Mouse (Mus musculus) macrophage (primary cell): ENCODE results near the gene Olfr160. TPM values are rescaled to one million over a fixed set of nuclear protein-coding genes. Genes with fewer than 3 reads are reported as not detected.

Experiments
- H3K27ac ChIP-seq: fragments of 350-480 bp; formaldehyde crosslinking; 2 replicates; pipeline ENCODE4 v1.9.0; 2021
- H3K36me3 ChIP-seq: fragments of 350-480 bp; formaldehyde crosslinking; 2 replicates; pipeline ENCODE4 v1.9.0; 2021; ENCODE audit errors: inconsistent target
- H3K4me3 ChIP-seq: fragments of 350-480 bp; formaldehyde crosslinking; 2 replicates; pipeline ENCODE4 v1.9.0; 2021; ENCODE audit errors: inconsistent target
- H3K79me2 ChIP-seq: fragments of 350-480 bp; formaldehyde crosslinking; 2 replicates; pipeline ENCODE4 v1.9.0; 2021; ENCODE audit errors: inconsistent target
- WGBS: methylation state at CpG from one replicate; pipeline ENCODE4 v1.1.7; 2026; ENCODE audit warnings: inconsistent platforms; ENCODE audit not compliant: missing documents; 5-methylcytosine and 5-hydroxymethylcytosine counted together
- polyA plus RNA-seq: library from polyadenylated mRNA; stranded (reverse); fragments of 250-400 nt; gene quantifications from 3 replicates; pipeline ENCODE4 v1.2.4, GENCODE M21; 2018; ENCODE audit warnings: inconsistent platforms
- total RNA-seq, 78 experiments: library from RNA; depleted of rRNA; stranded (reverse); fragments of 250-400 nt; gene quantifications; 1 replicate in 9 of 78; 2 replicates in 24 of 78; 3 replicates in 43 of 78; 4 replicates in 2 of 78; pipeline ENCODE4 v1.2.4; 2018; ENCODE audit warnings: inconsistent platforms in 56 of 78

The Olfr160 gene
- not detected for total RNA-seq (2018; cell fraction: chromatin; rRNA removed)
- total RNA-seq (2018; cell fraction: cytosol; rRNA removed), result not detected
- not detected for total RNA-seq (2018; cell fraction: nucleus; rRNA removed)
- polyA plus RNA-seq, result not detected in 3 replicates

- Histone ChIP-seq H3K79me2 (no peaks in the 10 kb centered on the region), H3K4me3 (no peak within 1 kb of the TSS), H3K36me3 (no peaks in the 10 kb centered on the region), H3K27ac (no peak within 1 kb of the TSS)
- 91% methylated on average over 1 of the region's 1 CpGs for WGBS
Measured at GRCm38 (mm10) chr9:37716150-37716549, at the start of gene Olfr160. Gene Olfr160, minus strand, starts transcription at chr9:37716250.

DNA sequence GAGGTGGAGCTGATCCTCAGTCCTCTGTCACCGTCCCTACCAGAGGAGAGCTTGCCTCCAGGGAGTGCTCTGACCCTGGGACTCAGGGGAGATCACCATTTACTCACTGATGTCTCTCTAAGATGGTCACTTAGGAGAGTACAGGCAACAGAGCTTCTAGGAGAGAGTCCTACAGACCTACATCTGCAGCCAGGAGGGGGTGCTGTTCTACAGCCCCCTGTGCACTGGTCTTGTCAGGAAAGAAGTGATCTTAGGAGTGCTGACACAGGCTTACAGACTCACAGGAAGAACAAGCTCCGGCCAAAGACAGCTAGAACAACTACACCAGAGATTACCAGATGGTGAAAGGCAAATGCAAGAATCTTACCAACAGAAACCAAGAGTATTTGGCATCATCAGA lies 46.5 kb upstream of the Olfr160 start:
- Histone ChIP-seq H3K27ac (no peak overlapping the region), H3K36me3 (no peaks in the 10 kb centered on the region), H3K79me2 (no peaks in the 10 kb centered on the region), H3K4me3 (no peak overlapping the region)
- WGBS, result 50% methylated on average over 2 of the region's 2 CpGs

- WGBS, result 88% methylated on average over 2 of the region's 2 CpGs
- Histone ChIP-seq H3K36me3 (no peaks in the 10 kb centered on the region), H3K79me2 (no peaks in the 10 kb centered on the region), H3K27ac (no peak overlapping the region), H3K4me3 (no peak overlapping the region)
Measured at GRCm38 (mm10) chr9:37761728-37762127, 45.7 kb upstream of the Olfr160 start.

- H3K27ac ChIP-seq, result no peak overlapping the region
- no peak overlapping the region for H3K4me3 ChIP-seq
- WGBS, result 89% methylated on average over 3 of the region's 4 CpGs
- no peaks in the 10 kb centered on the region for H3K36me3 ChIP-seq
- H3K79me2 ChIP-seq, result no peaks in the 10 kb centered on the region
Measured at GRCm38 (mm10) chr9:37752006-37752405, 36.0 kb upstream of the Olfr160 start.

GRCm38 (mm10) chr9:37751467-37751866 lies 35.4 kb upstream of the Olfr160 start:
- H3K36me3 ChIP-seq, result no peaks in the 10 kb centered on the region
- H3K79me2 ChIP-seq, result no peaks in the 10 kb centered on the region
- H3K27ac ChIP-seq, result no peak overlapping the region
- 85% methylated on average over 2 of the region's 2 CpGs for WGBS
- no peak overlapping the region for H3K4me3 ChIP-seq

DNA sequence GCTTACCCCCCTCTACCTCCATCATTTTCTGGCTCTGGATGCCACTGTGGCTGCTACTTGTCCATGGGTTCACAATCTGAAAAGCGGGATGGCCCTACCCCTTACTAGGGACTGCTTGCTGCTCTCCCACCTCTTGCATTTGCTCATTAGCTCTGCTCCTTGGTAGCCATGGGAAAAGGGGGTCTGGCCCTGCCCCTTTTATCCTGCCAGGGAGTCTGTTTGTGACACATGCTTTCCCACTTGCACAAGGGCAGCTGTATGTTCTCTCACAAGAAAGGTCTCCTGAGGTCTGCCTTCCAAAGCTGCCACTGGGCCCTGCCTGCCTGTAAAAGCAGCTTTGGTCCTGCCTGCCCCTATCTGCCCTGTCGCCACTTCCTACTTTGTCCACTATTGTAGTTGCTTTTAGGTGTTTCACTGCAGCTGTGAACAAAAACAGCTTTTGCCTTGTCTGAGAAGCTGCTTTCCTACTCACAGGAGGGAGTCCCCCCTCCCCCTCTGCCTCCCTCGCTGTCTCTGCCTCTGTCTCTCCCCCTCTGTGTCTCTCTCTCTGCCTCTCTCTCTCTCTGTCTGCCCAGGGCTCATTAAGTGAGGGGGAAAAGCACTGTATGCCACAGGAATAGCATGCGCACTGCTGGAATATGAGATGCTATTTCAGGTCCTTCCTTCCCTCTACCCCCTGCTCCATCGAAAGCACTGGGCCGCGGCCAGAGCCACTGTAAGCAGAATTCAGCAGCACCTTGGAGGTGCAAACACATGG lies 34.4 kb upstream of the Olfr160 start:
- H3K27ac ChIP-seq, result no peak overlapping the region
- H3K79me2 ChIP-seq, result no peaks in the 10 kb centered on the region
- H3K36me3 ChIP-seq, result no peaks in the 10 kb centered on the region
- 79% methylated on average over 7 of the region's 7 CpGs for WGBS
- no peak overlapping the region for H3K4me3 ChIP-seq

DNA sequence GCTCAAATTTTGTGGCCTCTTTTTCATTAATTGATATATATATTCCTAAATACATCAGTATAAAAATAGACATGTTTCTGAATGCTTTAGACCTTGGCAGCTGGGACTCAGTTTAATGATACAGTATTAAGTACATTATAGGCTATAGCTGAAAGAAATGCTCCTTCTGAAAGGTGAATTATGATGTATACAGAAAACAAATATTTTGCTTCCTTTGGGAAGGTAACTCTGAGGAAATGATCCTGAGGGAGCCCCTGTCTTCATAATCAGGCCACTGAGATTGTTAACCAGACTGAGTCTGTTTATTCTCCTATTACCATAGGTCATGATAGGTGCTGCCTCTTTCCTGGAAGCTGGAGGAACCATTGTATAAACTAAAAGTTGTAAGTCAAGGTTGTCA lies 28.8 kb upstream of the Olfr160 start, which contains the start of gene Olfr874:
Olfr874 (plus strand) TSS at position 301 of the 400 bp plus-strand sequence.
- no peaks in the 10 kb centered on the region for H3K36me3 ChIP-seq
- H3K4me3 ChIP-seq, result no peak within 1 kb of the TSS
- H3K79me2 ChIP-seq, result no peaks in the 10 kb centered on the region
- no peak within 1 kb of the TSS for H3K27ac ChIP-seq

DNA sequence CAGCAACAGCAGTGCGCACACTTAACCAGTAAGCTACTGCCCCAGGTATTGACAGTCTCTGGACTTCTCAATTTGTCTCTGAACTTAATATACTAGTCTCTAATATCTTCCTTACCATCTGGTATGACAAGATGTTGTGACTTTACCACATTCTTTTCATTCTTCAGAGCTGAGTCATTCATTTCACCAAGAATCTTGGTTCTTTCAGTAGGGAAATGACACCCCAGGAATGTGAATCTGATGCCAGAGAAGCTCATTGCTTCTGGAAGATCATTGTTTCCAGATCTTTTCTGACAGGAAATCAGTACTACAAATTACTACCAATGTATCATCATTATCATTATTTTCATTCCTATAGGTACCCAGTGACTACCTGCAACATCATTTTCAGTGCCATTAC lies 18.3 kb upstream of the Olfr160 start:
- 100% methylated on average over 1 of the region's 1 CpGs for WGBS

GRCm38 (mm10) chr9:37689970-37690686 lies 25.9 kb downstream of the Olfr160 start:
- Histone ChIP-seq H3K36me3 (no peaks in the 10 kb centered on the region), H3K79me2 (no peaks in the 10 kb centered on the region), H3K4me3 (no peak overlapping the region), H3K27ac (no peak overlapping the region)
- 67% methylated on average over 4 of the region's 5 CpGs for WGBS

More for the DNA sequence above, 18.3 kb upstream of the Olfr160 start:
- no peaks in the 10 kb centered on the region for H3K79me2 ChIP-seq
- no peaks in the 10 kb centered on the region for H3K36me3 ChIP-seq
- no peak overlapping the region for H3K4me3 ChIP-seq
- no peak overlapping the region for H3K27ac ChIP-seq

DNA sequence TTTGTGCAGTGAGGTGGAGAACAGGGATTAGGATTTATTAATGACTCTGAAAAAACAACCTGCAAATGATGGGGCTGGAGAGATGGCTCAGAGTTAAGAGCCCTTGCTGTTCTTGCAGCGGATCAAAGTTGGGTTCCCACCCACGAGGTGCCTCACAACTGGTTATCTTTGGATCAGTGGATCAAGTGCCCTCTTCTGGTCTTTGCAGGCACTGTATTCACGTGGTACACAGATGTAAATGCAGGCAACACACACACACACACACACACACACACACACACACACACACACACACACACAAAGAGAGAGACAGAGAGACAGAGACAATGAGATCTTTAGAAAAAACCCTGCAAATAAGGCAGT lies 28.1 kb downstream of the Olfr160 start:
- Histone ChIP-seq H3K27ac (no peak overlapping the region), H3K4me3 (no peak overlapping the region), H3K79me2 (no peaks in the 10 kb centered on the region), H3K36me3 (no peaks in the 10 kb centered on the region)
- 58% methylated on average over 3 of the region's 3 CpGs for WGBS

- Histone ChIP-seq H3K27ac (no peak overlapping the region), H3K36me3 (no peaks in the 10 kb centered on the region), H3K79me2 (no peaks in the 10 kb centered on the region), H3K4me3 (no peak overlapping the region)
- 85% methylated on average over 3 of the region's 3 CpGs for WGBS
Measured at GRCm38 (mm10) chr9:37687288-37687940, 28.6 kb downstream of the Olfr160 start.

- 91% methylated on average over 1 of the region's 1 CpGs for WGBS
- no peaks in the 10 kb centered on the region for H3K79me2 ChIP-seq
- H3K36me3 ChIP-seq, result no peaks in the 10 kb centered on the region
- H3K4me3 ChIP-seq, result no peak overlapping the region
- H3K27ac ChIP-seq, result no peak overlapping the region
Measured at GRCm38 (mm10) chr9:37681123-37681522, 34.9 kb downstream of the Olfr160 start.

DNA sequence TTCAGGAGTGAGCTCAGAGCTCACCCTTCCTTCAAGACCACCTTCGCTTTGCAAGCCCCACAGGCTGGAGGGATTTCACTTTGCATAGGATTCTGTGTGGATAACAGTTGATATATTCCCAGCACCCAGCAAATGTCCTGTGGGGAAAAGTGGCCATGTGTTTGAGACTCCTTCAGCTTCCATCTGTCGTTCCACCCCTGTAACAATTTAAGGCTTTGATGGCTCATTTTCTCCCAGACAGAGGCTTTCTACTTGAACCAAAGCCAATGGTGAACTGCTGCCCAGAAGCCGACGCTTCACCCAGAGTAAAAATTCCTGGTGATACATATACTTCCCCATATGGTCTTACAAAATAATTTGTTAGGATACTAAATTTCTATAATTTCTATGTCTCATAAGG lies 40.8 kb downstream of the Olfr160 start:
- WGBS, result 89% methylated on average over 4 of the region's 4 CpGs
- Histone ChIP-seq H3K27ac (no peak overlapping the region), H3K79me2 (no peaks in the 10 kb centered on the region), H3K36me3 (no peaks in the 10 kb centered on the region), H3K4me3 (no peak overlapping the region)

GRCm38 (mm10) chr9:37670261-37670660 lies 45.8 kb downstream of the Olfr160 start:
- Histone ChIP-seq H3K4me3 (no peak overlapping the region), H3K36me3 (no peaks in the 10 kb centered on the region), H3K27ac (no peak overlapping the region), H3K79me2 (no peaks in the 10 kb centered on the region)
- 88% methylated on average over 3 of the region's 3 CpGs for WGBS

GRCm38 (mm10) chr9:37669678-37670077 lies 46.4 kb downstream of the Olfr160 start:
- Histone ChIP-seq H3K27ac (no peak overlapping the region), H3K79me2 (no peaks in the 10 kb centered on the region), H3K36me3 (no peaks in the 10 kb centered on the region), H3K4me3 (no peak overlapping the region)
- 74% methylated on average over 4 of the region's 4 CpGs for WGBS
